Mouse (Mus musculus): ENCODE data around the gene Kcnj4. TPM values are rescaled to one million over a fixed set of nuclear protein-coding genes. Genes with fewer than 3 reads are reported as not detected.
"Not testable (repeated sequence)": the region's sequence is repeated elsewhere in the genome, so short reads cannot be mapped to it uniquely, and the experiment has no call there.

The Kcnj4 gene
- polyA plus RNA-seq, 1 experiment from 2014 or later: 0.20 TPM

DNA sequence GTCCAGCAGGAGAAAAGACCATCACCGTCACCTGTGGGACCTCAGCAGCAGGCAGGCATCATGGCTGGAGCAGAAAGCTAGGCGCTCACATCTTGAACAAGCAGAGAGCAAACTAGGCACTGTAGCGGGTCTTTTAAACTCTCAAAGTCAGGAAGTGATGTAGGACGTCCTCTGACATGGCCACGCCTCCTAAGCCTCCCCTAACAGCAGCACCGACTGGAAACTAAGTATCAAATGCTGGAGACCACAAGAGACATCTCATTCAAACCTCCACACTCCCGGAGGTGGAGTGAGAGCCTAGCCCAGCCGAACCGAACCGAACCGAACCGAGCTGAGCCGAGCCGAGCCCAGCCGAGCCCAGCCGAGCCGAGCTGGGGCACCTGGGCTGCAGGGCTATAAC lies 34.5 kb downstream of the Kcnj4 start:
- ATAC-seq (ENCODE audit: insufficient number of reproducible peaks, insufficient read depth, low FRiP score, low read depth): no peak
- H3K36me3 ChIP-seq (ENCODE audit: control insufficient read depth, insufficient read depth, low read length): no peaks in the 10 kb centered on the region
- no peak overlapping the region for H3K27ac ChIP-seq (replicated peaks in 1 of 2; ENCODE audit: control insufficient read depth in 1 of 2, insufficient read depth in 1 of 2, low read depth in 2 of 2, low read length in 2 of 2)
- no peaks in the 10 kb centered on the region for H3K27me3 ChIP-seq (ENCODE audit: control insufficient read depth, insufficient read depth, low read length)
- no peak overlapping the region for H3K9ac ChIP-seq (ENCODE audit: low read length)
- H3K4me1 ChIP-seq (ENCODE audit: control insufficient read depth in 2 of 2, insufficient read depth in 2 of 2, low read length in 2 of 2): peaks cover 0 to 4% of the 10 kb centered on the region in 2 experiments; a peak in 1 of 4 replicates
- peaks cover 4% of the 10 kb centered on the region; the same call in 1 of the 2 replicates for H3K9me3 ChIP-seq (ENCODE audit: control insufficient read depth, low read length)
- peak overlapping the region; percentile 15 to 26; a peak in 3 of 4 replicates for H3K4me3 ChIP-seq (ENCODE audit: control insufficient read depth in 1 of 2, insufficient read depth in 1 of 2, low read depth in 1 of 2, low read length in 2 of 2)
- peak overlapping the region; percentile 36 for H3K4me2 ChIP-seq (ENCODE audit: low read length)
- WGBS: 23% methylated on average over 17 of the region's 17 CpGs

DNA sequence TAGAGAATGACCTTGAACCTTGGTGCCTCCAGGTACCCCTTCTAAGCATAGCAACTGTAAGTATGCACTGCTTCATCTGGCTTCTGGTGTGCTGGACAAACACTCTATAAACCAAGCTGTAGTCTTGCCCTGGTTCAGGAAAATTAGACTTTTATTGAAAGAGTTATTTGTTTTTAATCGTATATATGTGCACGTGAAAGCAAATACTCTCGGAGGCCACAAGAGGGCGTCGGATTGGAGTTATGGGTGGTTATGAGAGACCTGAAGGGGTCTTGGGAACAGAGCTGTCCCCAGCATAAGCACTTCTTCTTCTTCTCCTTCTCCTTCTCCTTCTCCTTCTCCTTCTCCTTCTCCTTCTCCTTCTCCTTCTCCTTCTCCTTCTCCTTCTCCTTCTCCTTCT lies 35.5 kb downstream of the Kcnj4 start:
- H3K9ac ChIP-seq (ENCODE audit: low read length): no peak overlapping the region
- ATAC-seq (ENCODE audit: insufficient number of reproducible peaks, insufficient read depth, low FRiP score, low read depth): no peak
- H3K4me2 ChIP-seq (ENCODE audit: low read length): no peak overlapping the region
- no peaks in the 10 kb centered on the region for H3K27me3 ChIP-seq (ENCODE audit: control insufficient read depth, insufficient read depth, low read length)
- peaks cover under 1 to 4% of the 10 kb centered on the region in 2 experiments; a peak in 2 of 4 replicates for H3K4me1 ChIP-seq (ENCODE audit: control insufficient read depth in 2 of 2, insufficient read depth in 2 of 2, low read length in 2 of 2)
- WGBS: 59% methylated on average over 5 of the region's 5 CpGs
- H3K9me3 ChIP-seq (ENCODE audit: control insufficient read depth, low read length): peaks cover 4% of the 10 kb centered on the region; the same call in 1 of the 2 replicates
- no peak overlapping the region for H3K27ac ChIP-seq (replicated peaks in 1 of 2; ENCODE audit: control insufficient read depth in 1 of 2, insufficient read depth in 1 of 2, low read depth in 2 of 2, low read length in 2 of 2)
- H3K4me3 ChIP-seq (ENCODE audit: control insufficient read depth in 1 of 2, insufficient read depth in 1 of 2, low read depth in 1 of 2, low read length in 2 of 2): no peak overlapping the region
- no peaks in the 10 kb centered on the region for H3K36me3 ChIP-seq (ENCODE audit: control insufficient read depth, insufficient read depth, low read length)

DNA sequence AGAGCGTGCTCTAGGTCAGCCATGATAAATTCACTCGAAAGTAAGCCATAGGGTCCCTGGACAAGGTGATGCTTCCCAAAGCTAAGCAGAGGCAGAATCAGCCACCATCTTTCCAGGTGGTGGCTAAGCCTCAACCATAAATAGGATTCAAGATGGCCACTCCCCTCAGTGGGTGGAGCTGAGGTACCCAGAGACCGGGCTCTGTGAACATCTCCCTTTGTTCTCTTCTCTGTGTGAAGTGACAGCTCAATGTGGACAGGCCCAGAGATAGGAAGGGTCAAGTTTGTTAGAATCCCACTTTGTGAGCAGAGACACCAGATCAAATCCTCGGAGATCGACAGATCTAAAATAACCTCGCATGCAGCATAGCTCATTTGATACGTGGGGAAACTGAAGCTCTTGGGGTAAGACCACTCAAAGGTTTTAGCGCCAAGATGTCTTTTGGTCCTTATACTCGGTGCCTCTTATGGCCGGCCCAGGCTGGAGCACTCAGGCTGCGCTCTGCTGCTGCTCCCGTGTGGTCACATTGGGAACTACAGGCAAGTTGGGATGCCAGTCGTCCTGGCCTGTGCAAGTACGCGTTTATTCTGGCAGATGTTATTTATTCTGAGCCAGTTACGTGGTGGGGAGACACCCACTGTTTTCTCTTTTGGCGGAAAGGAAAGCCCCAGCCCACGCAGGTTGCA lies 38.3 kb downstream of the Kcnj4 start:
- ATAC-seq (ENCODE audit: insufficient number of reproducible peaks, insufficient read depth, low FRiP score, low read depth): peak; percentile 23; the same call in 1 of the 2 replicates
- Histone ChIP-seq H3K4me1 (ENCODE audit: control insufficient read depth in 2 of 2, insufficient read depth in 2 of 2, low read length in 2 of 2) (peaks cover 3 to 4% of the 10 kb centered on the region in 2 experiments; a peak in 2 of 4 replicates), H3K4me3 (ENCODE audit: control insufficient read depth in 1 of 2, insufficient read depth in 1 of 2, low read depth in 1 of 2, low read length in 2 of 2) (no peak overlapping the region), H3K9me3 (ENCODE audit: control insufficient read depth, low read length) (no peaks in the 10 kb centered on the region), H3K9ac (ENCODE audit: low read length) (no peak overlapping the region), H3K4me2 (ENCODE audit: low read length) (0 out of 2 replicates have a peak overlapping the region, but pooled peaks have one; percentile 7), H3K36me3 (ENCODE audit: control insufficient read depth, insufficient read depth, low read length) (no peaks in the 10 kb centered on the region), H3K27ac (replicated peaks in 1 of 2; ENCODE audit: control insufficient read depth in 1 of 2, insufficient read depth in 1 of 2, low read depth in 2 of 2, low read length in 2 of 2) (no peak overlapping the region), H3K27me3 (ENCODE audit: control insufficient read depth, insufficient read depth, low read length) (no peaks in the 10 kb centered on the region)
- 6% methylated on average over 18 of the region's 18 CpGs for WGBS

DNA sequence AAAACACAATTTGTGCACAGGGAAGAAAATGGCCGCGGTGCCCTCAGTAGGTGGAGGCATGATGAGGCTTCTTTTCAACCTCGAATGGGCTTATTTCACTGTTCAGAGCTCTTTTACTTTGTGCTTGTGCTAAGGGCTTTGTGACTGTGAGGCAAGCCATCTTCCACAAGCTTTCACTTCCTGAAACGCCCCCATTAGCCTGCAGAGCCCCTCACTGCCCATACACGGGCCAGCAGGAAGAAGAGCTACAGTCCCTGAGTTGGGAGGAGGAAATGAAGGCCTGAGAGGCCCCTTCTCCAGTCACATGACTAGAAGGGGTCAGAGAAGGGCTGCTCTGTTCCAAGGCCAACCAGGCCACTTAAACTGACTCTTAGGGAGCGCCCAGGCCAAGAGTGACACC lies 48.5 kb downstream of the Kcnj4 start:
- H3K4me2 ChIP-seq (ENCODE audit: low read length): no peak overlapping the region
- no peaks in the 10 kb centered on the region for H3K9me3 ChIP-seq (ENCODE audit: control insufficient read depth, low read length)
- 75% methylated on average over 6 of the region's 6 CpGs for WGBS
- H3K36me3 ChIP-seq (ENCODE audit: control insufficient read depth, insufficient read depth, low read length): no peaks in the 10 kb centered on the region
- peaks cover 3% of the 10 kb centered on the region for H3K27me3 ChIP-seq (ENCODE audit: control insufficient read depth, insufficient read depth, low read length)
- H3K9ac ChIP-seq (ENCODE audit: low read length): no peak overlapping the region
- H3K27ac ChIP-seq (replicated peaks in 1 of 2; ENCODE audit: control insufficient read depth in 1 of 2, insufficient read depth in 1 of 2, low read depth in 2 of 2, low read length in 2 of 2): peak overlapping the region in 1 of 2 experiments; percentile 19; a peak in 1 of 4 replicates
- no peak overlapping the region for H3K4me3 ChIP-seq (ENCODE audit: control insufficient read depth in 1 of 2, insufficient read depth in 1 of 2, low read depth in 1 of 2, low read length in 2 of 2)
- H3K4me1 ChIP-seq (ENCODE audit: control insufficient read depth in 2 of 2, insufficient read depth in 2 of 2, low read length in 2 of 2): peaks cover 11 to 12% of the 10 kb centered on the region in 2 experiments
- ATAC-seq (ENCODE audit: insufficient number of reproducible peaks, insufficient read depth, low FRiP score, low read depth): no peak

DNA sequence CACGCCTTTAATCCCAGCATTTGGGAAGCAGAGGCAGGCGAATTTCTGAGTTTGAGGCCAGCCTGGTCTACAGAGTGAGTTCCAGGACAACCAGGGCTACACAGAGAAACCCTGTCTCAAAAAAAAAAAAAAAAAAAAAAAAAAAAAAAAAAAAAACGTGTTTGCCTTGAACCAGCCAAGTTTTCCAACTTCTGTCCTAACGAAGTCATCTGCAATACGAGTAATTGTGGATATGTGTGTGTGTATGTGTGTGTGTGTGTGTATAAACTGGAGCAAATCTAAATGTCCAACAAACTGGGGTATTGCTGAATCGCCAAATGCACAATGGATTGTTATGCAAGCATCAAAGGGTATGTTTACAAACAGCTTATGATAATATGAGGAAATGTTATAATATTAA lies 48.9 kb downstream of the Kcnj4 start:
- H3K4me2 ChIP-seq (ENCODE audit: low read length): peak overlapping the region; percentile 66
- peaks cover 11 to 12% of the 10 kb centered on the region in 2 experiments for H3K4me1 ChIP-seq (ENCODE audit: control insufficient read depth in 2 of 2, insufficient read depth in 2 of 2, low read length in 2 of 2)
- 53% methylated on average over 6 of the region's 6 CpGs for WGBS
- not testable (repeated sequence) for H3K9ac ChIP-seq (ENCODE audit: low read length); H3K27me3 ChIP-seq (ENCODE audit: control insufficient read depth, insufficient read depth, low read length); H3K36me3 ChIP-seq (ENCODE audit: control insufficient read depth, insufficient read depth, low read length); H3K4me3 ChIP-seq (ENCODE audit: control insufficient read depth in 1 of 2, insufficient read depth in 1 of 2, low read depth in 1 of 2, low read length in 2 of 2); H3K9me3 ChIP-seq (ENCODE audit: control insufficient read depth, low read length); ATAC-seq (ENCODE audit: insufficient number of reproducible peaks, insufficient read depth, low FRiP score, low read depth)
- H3K27ac ChIP-seq (replicated peaks in 1 of 2; ENCODE audit: control insufficient read depth in 1 of 2, insufficient read depth in 1 of 2, low read depth in 2 of 2, low read length in 2 of 2): 0 out of 4 replicates have a peak overlapping the region, but pooled peaks of 1 of the 2 experiments have one; percentile 19

DNA sequence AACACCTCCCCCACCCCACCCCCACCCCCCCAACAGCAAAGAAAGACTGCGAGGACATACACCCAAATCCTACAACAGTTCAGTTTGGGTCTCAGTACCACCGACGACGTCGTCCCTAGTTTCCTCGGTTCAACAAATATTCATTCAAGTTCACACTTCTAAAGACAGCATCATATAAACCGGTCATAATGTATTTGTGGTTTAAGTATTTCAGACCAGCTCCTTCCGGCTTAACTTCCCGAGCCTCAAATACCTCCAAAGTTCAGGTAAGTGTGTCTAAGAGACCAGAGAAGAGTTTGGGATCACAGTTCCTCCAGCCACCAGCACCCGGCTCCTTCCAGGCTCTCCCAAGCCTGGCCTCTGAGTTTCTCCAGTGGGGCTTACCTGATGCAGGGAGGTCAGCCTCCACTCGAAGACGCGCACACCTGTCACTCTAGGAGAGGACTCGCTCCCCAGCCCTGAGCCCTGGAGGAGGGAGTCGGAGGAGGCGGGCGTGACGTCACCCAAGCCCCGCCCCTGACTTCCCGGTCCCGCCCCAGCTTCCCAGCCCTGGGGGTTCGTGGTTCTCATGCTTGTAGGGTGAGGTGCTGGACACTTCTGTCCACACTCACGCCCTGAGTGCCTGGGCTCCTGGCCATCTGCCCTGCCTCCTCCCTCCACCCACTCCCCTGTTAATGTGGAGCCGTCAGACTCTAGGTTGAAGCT lies 49.8 kb downstream of the Kcnj4 start, which contains the start of gene Csnk1e:
Csnk1e (minus strand) TSS at position 461 of the 705 bp plus-strand sequence.
- ATAC-seq (ENCODE audit: insufficient number of reproducible peaks, insufficient read depth, low FRiP score, low read depth): peak; percentile 84
- H3K27ac ChIP-seq (replicated peaks in 1 of 2; ENCODE audit: control insufficient read depth in 1 of 2, insufficient read depth in 1 of 2, low read depth in 2 of 2, low read length in 2 of 2): peak within 1 kb of the TSS; percentile 19 to 21; a peak in 1 of 4 replicates
- no peaks in the 10 kb centered on the region for H3K9me3 ChIP-seq (ENCODE audit: control insufficient read depth, low read length)

DNA sequence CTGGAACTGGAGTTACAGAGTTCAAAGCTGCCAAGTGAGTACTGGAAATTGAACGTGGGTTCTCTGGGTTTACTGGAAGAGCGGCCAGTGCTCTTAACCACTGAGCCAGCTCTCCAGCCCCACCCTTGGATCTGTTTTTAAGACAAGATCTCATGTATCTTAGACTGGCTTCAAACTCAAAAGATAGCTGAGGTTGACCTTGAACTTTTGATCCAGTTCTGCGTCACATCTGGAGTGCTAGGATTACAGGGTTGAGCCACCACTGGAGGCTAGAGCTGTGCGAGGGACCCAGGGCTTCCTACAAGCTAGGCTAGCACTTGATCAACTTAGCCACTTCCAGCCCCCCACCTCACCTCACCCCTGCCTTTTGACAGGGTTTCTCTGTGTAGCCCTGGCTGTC lies 51.2 kb downstream of the Kcnj4 start:
- Histone ChIP-seq H3K4me3 (ENCODE audit: control insufficient read depth in 1 of 2, insufficient read depth in 1 of 2, low read depth in 1 of 2, low read length in 2 of 2) (no peak overlapping the region), H3K9ac (ENCODE audit: low read length) (no peak overlapping the region), H3K36me3 (ENCODE audit: control insufficient read depth, insufficient read depth, low read length) (no peaks in the 10 kb centered on the region), H3K4me2 (ENCODE audit: low read length) (no peak overlapping the region), H3K27me3 (ENCODE audit: control insufficient read depth, insufficient read depth, low read length) (no peaks in the 10 kb centered on the region), H3K27ac (replicated peaks in 1 of 2; ENCODE audit: control insufficient read depth in 1 of 2, insufficient read depth in 1 of 2, low read depth in 2 of 2, low read length in 2 of 2) (no peak overlapping the region), H3K9me3 (ENCODE audit: control insufficient read depth, low read length) (no peaks in the 10 kb centered on the region), H3K4me1 (ENCODE audit: control insufficient read depth in 2 of 2, insufficient read depth in 2 of 2, low read length in 2 of 2) (peaks cover 11 to 12% of the 10 kb centered on the region in 2 experiments)
- no peak for ATAC-seq (ENCODE audit: insufficient number of reproducible peaks, insufficient read depth, low FRiP score, low read depth)
- 88% methylated on average over 4 of the region's 4 CpGs for WGBS

More for the DNA sequence above, 49.8 kb downstream of the Kcnj4 start, which contains the start of gene Csnk1e:
- Histone ChIP-seq H3K36me3 (ENCODE audit: control insufficient read depth, insufficient read depth, low read length) (no peaks in the 10 kb centered on the region), H3K4me3 (ENCODE audit: control insufficient read depth in 1 of 2, insufficient read depth in 1 of 2, low read depth in 1 of 2, low read length in 2 of 2) (peak within 1 kb of the TSS; percentile 29), H3K27me3 (ENCODE audit: control insufficient read depth, insufficient read depth, low read length) (no peaks in the 10 kb centered on the region), H3K9ac (ENCODE audit: low read length) (peak within 1 kb of the TSS; percentile 62), H3K4me2 (ENCODE audit: low read length) (peak within 1 kb of the TSS; percentile 66), H3K4me1 (ENCODE audit: control insufficient read depth in 2 of 2, insufficient read depth in 2 of 2, low read length in 2 of 2) (peaks cover 11 to 12% of the 10 kb centered on the region in 2 experiments)
- 5% methylated on average over 24 of the region's 24 CpGs for WGBS
